Mouse (Mus musculus) limb, embryonic 10.5 days (tissue): ENCODE measurements around the gene 4931428F04Rik. TPM values are rescaled to one million over a fixed set of nuclear protein-coding genes. Genes with fewer than 3 reads are reported as not detected.

Experiments used
- DNase-seq: peaks from one replicate; pipeline ENCODE4 v3.0.0-alpha.2; 2017; ENCODE audit warnings: low spot score
- H3K27ac ChIP-seq: fragments of 300-500 bp; sonication (generic); 2 replicates; pipeline ENCODE4 v1.5.1; 2016; ENCODE audit warnings: mild to moderate bottlenecking
- H3K27me3 ChIP-seq: fragments of 300-500 bp; sonication (generic); 2 replicates; pipeline ENCODE4 v1.6.1; 2016; ENCODE audit warnings: low read depth, mild to moderate bottlenecking; ENCODE audit not compliant: poor library complexity, severe bottlenecking
- H3K36me3 ChIP-seq: fragments of 300-500 bp; sonication (generic); 2 replicates; pipeline ENCODE4 v1.6.1; 2016; ENCODE audit warnings: mild to moderate bottlenecking, moderate library complexity
- H3K4me1 ChIP-seq: fragments of 300-500 bp; sonication (generic); 2 replicates; pipeline ENCODE4 v1.6.1; 2016
- H3K4me3 ChIP-seq: fragments of 300-500 bp; sonication (generic); 2 replicates; pipeline ENCODE4 v1.5.1; 2016; ENCODE audit warnings: mild to moderate bottlenecking, moderate library complexity
- H3K9me3 ChIP-seq: fragments of 300-500 bp; sonication (generic); replicated peaks from 2 replicates; pipeline ENCODE4 v1.6.1; 2016; ENCODE audit warnings: mild to moderate bottlenecking
- WGBS: fragments of 180-500 bp; shearing (Covaris S2); methylation state at CpG from one replicate; pipeline ENCODE4 v1.1.7; 2016; 5-methylcytosine and 5-hydroxymethylcytosine counted together
- polyA plus RNA-seq: library from polyadenylated mRNA; unstranded; fragments of >200 nt; fragmentation: Nextera tagmentation; extraction: Ambion mirVana; gene quantifications from 2 replicates; pipeline ENCODE4 v1.2.1, GENCODE M21; 2016

4931428F04Rik gene
- 13.9 and 19.2 TPM in 2 replicates for polyA plus RNA-seq

DNA sequence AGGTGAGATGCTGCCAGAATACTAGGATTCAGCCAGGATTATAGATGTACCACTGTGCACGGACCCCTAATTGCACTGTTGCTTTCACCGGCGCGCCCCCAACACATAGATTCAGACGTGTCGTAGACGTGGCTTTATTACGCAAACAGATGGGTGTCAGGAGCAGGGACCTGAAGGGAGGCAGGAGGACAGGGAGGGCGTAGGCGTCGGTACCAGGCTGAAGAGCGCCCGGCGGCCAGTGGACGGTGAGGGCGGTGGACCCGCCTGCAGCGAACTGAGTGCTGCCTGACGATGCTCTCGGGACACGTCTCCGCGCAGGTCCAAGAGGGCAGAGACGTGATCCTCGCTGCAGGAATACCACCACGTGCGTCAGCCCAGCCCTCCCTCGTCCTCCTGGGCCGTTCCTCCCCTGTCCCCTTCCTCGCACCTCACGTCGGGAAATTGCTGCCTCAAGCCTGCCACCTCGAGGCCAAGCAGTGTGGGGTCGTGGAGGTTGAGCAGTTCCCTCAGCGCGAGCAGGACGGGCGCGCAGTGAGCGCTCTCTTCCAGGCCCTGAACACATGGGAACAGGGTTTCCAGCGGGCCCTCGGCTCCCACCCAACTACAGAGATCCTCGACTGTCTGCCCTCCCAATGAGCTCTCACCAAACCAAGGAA, at the start of gene 4931428F04Rik:
Gene 4931428F04Rik (minus strand): TSS at position 60 of the 656 bp plus-strand sequence.
- WGBS: 2% methylated on average over 43 of the region's 43 CpGs
- peak; percentile 63 for DNase-seq
- peak within 1 kb of the TSS; percentile 93 for H3K27ac ChIP-seq

DNA sequence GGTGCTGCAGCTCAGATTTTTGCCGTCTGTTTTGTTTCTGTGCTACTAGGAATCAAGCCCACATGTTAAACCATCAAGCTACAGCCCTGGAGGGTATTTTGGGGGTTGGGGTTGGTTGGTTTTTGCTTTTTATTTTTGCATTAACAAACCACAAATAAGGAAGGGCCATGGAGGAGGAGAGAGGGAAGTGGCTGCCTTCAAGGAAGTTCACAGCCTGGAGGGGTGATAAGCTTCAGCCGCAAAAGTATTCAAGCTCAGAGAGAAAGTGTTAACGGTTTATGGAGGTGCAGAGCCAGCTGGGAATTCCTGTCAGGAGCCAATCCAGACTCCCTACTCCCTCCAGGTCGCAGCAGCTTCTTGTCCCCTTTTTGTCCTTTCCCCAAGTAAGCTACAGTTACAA, 49.3 kb upstream of the 4931428F04Rik start:
- DNase-seq: no peak
- Histone ChIP-seq H3K4me1 (0 out of 2 replicates have a peak, but pooled peaks cover 9% of the 10 kb centered on the region), H3K27ac (no peak overlapping the region), H3K9me3 (no peaks in the 10 kb centered on the region), H3K4me3 (no peak overlapping the region), H3K27me3 (peaks cover 8% of the 10 kb centered on the region), H3K36me3 (peaks cover 52% of the 10 kb centered on the region)
- WGBS: 26% methylated on average over 4 of the region's 4 CpGs

More for the DNA sequence above, at the start of gene 4931428F04Rik:
- Histone ChIP-seq H3K4me3 (peak within 1 kb of the TSS; percentile 63), H3K36me3 (peaks cover 7% of the 10 kb centered on the region), H3K4me1 (peaks cover 31% of the 10 kb centered on the region), H3K27me3 (peaks cover 57% of the 10 kb centered on the region), H3K9me3 (no peaks in the 10 kb centered on the region)

DNA sequence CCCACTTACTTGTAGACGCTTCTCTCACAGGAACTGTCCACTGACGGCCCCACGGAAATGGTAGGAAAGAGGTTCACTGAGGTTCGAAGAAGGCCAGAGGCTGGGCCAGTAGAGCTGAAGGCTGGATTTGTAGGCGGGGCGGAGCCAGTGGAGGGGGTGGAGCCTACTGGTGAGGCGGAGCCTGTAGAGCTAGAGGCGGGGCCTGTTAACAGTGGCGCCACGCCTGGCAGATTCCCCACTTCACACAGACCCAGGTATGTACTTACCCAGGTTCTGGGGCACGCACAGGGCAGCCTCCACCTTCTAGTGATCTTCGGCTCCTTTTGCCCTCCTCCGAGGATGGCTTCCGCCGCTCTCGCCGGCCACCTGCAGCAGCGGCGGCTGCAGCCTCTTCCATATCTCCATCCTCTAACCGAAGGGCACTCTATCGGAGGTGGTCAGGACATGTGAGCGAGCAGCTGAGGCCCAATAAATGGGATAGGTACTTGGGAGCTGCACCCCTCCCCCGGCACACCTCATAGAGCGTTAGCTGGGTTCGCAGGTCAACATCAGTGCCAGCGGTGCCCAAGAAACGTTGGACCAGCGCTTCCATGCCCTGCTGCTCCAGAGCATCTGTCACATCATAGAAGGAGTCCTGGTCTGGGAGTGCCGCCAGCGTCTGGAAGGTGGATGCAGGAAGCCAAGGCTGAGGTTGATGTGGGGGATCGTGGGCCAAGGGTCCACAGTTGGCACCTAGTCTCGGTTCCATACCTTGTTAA, 46.9 kb upstream of the 4931428F04Rik start:
- 40% methylated on average over 32 of the region's 32 CpGs for WGBS

DNA sequence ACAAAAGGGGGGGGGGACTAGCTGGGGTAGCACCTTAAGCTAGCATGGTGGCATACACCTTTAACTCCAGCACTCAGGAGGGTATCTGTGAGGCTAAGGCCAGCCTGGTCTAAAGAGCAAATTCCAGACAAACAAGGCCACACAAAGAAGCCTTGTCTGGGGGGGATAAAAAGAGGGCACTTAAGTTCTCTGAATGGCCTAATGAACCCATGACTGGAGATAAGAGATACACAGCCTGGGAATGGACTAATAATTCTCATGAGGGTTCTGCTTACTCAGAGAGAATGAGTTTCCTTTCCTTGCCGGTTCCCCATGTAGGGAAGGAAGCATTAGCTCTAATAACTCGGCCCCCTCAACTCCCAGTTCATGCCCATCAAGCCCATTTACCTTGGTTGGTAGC, 42.9 kb upstream of the 4931428F04Rik start:
- no peak overlapping the region for H3K4me3 ChIP-seq
- no peak for DNase-seq
- WGBS: 86% methylated on average over 2 of the region's 2 CpGs
- no peaks in the 10 kb centered on the region for H3K9me3 ChIP-seq
- peaks cover under 1% of the 10 kb centered on the region for H3K4me1 ChIP-seq
- peaks cover 8% of the 10 kb centered on the region for H3K27me3 ChIP-seq
- peaks cover 98% of the 10 kb centered on the region for H3K36me3 ChIP-seq
- no peak overlapping the region for H3K27ac ChIP-seq

More for the DNA sequence above, 46.9 kb upstream of the 4931428F04Rik start:
- Histone ChIP-seq H3K27me3 (peaks cover 8% of the 10 kb centered on the region), H3K9me3 (no peaks in the 10 kb centered on the region), H3K36me3 (peaks cover 76% of the 10 kb centered on the region), H3K4me1 (0 out of 2 replicates have a peak, but pooled peaks cover 9% of the 10 kb centered on the region), H3K4me3 (no peak overlapping the region), H3K27ac (no peak overlapping the region)
- DNase-seq: no peak

DNA sequence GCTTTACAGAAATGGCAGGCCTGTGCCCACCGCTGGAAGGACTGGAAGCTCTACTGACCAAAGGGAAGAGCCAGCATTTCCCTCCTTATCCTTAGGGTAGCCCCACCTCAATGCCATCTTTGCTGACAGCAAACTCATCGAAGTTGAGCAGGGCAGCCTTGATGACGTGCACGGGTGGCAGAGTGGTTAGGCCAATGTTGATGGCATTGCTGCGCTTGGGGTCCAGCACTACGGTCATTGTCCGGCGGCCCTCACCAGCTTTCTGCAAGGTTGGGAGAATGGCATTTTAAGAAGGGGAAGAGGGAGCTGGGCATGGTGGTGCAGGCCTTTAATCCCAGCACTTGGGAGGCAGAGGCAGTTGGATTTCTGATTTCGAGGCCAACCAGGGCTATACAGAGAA, 42.3 kb upstream of the 4931428F04Rik start:
- Histone ChIP-seq H3K27me3 (peaks cover 4% of the 10 kb centered on the region; the same call in 1 of the 2 replicates), H3K27ac (no peak overlapping the region), H3K36me3 (peaks cover 95% of the 10 kb centered on the region), H3K4me1 (peaks cover 6% of the 10 kb centered on the region), H3K9me3 (no peaks in the 10 kb centered on the region), H3K4me3 (no peak overlapping the region)
- no peak for DNase-seq
- 97% methylated on average over 9 of the region's 9 CpGs for WGBS

GRCm38 (mm10) chr8:105331469-105331868, 41.8 kb upstream of the 4931428F04Rik start:
- no peaks in the 10 kb centered on the region for H3K9me3 ChIP-seq
- H3K4me3 ChIP-seq: no peak overlapping the region
- H3K27me3 ChIP-seq: no peaks in the 10 kb centered on the region
- 96% methylated on average over 22 of the region's 22 CpGs for WGBS
- DNase-seq: no peak
- H3K4me1 ChIP-seq: peaks cover 8% of the 10 kb centered on the region
- H3K27ac ChIP-seq: no peak overlapping the region
- H3K36me3 ChIP-seq: peaks cover 90% of the 10 kb centered on the region

- 96% methylated on average over 12 of the region's 12 CpGs for WGBS
- Histone ChIP-seq H3K36me3 (peaks cover 79% of the 10 kb centered on the region), H3K4me3 (no peak overlapping the region), H3K27ac (no peak overlapping the region), H3K9me3 (no peaks in the 10 kb centered on the region), H3K27me3 (no peaks in the 10 kb centered on the region), H3K4me1 (peaks cover 11% of the 10 kb centered on the region)
- no peak for DNase-seq
Observed at GRCm38 (mm10) chr8:105330325-105330724, 40.7 kb upstream of the 4931428F04Rik start.

DNA sequence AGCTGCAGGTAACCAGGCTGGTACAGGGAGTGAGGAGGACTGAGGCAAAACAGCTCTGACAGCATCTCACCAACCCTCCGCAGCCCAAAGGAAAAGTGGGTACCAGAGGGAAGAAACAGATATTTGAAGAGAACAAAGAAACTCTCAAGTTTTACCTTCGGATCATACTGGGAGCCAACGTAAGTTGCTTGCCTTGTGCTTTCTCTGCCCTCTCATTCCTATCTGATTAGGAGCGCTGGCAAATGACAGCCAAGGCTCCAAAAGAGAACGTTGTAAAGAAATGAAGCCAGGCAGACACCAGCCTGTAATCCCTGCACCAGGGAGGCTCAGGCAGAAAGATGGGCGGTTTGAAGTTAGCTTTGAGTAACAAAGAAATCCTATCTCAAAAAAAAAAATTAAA, 37.3 kb upstream of the 4931428F04Rik start:
- 50% methylated on average over 6 of the region's 6 CpGs for WGBS
- no peak for DNase-seq
- peaks cover 56% of the 10 kb centered on the region for H3K36me3 ChIP-seq
- peak overlapping the region; percentile 84 for H3K27ac ChIP-seq
- H3K27me3 ChIP-seq: no peaks in the 10 kb centered on the region
- H3K4me1 ChIP-seq: peaks cover 18% of the 10 kb centered on the region
- peak overlapping the region; percentile 75 for H3K4me3 ChIP-seq
- H3K9me3 ChIP-seq: no peaks in the 10 kb centered on the region

GRCm38 (mm10) chr8:105326141-105326672, 36.5 kb upstream of the 4931428F04Rik start, which contains the start of the genes Lrrc29 and Tmem208:
Lrrc29 (minus strand) TSS chr8:105326278.
Tmem208 (plus strand) TSS chr8:105326354.
- WGBS: under 1% methylated on average over 36 of the region's 36 CpGs
- peak; percentile 97 for DNase-seq
- Histone ChIP-seq H3K9me3 (no peaks in the 10 kb centered on the region), H3K27me3 (no peaks in the 10 kb centered on the region), H3K36me3 (peaks cover 51% of the 10 kb centered on the region), H3K4me1 (peaks cover 18% of the 10 kb centered on the region), H3K27ac (peak within 1 kb of the TSS; percentile 84), H3K4me3 (peak within 1 kb of the TSS; percentile 75)

DNA sequence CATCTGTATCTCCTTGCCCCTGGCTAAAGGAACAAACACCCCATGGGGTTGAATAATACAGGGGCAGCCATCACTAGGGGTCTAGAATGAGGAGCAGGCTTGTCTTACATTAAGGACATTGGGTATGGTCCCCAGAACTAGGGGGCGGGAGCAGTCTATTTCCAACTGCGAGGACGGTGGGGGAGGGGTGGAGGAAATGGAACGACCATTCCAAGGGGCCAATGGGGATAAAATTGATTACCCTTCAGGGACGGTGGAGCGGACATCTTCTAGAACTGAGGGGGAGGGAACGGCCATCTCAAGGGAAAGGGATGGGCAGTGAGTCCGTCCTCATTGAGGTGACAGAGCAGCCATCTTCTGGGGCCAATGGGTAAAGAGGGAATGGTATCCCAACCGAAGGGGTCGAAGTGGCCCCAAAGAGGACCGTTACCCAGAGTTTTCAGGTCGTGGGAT, 36.0 kb upstream of the 4931428F04Rik start:
- H3K9me3 ChIP-seq: no peaks in the 10 kb centered on the region
- H3K4me3 ChIP-seq: peak overlapping the region; percentile 75
- peaks cover 46% of the 10 kb centered on the region for H3K36me3 ChIP-seq
- DNase-seq: no peak
- H3K27me3 ChIP-seq: no peaks in the 10 kb centered on the region
- under 1% methylated on average over 12 of the region's 12 CpGs for WGBS
- H3K27ac ChIP-seq: peak overlapping the region; percentile 84
- H3K4me1 ChIP-seq: peaks cover 18% of the 10 kb centered on the region

- H3K4me1 ChIP-seq: peaks cover 18% of the 10 kb centered on the region
- no peaks in the 10 kb centered on the region for H3K9me3 ChIP-seq
- no peak for DNase-seq
- WGBS: 88% methylated on average over 4 of the region's 4 CpGs
- H3K27ac ChIP-seq: no peak overlapping the region
- H3K36me3 ChIP-seq: peaks cover 40% of the 10 kb centered on the region
- no peak overlapping the region for H3K4me3 ChIP-seq
- H3K27me3 ChIP-seq: no peaks in the 10 kb centered on the region
Observed at GRCm38 (mm10) chr8:105323183-105323582, 33.5 kb upstream of the 4931428F04Rik start.

- no peaks in the 10 kb centered on the region for H3K27me3 ChIP-seq
- WGBS: 82% methylated on average over 11 of the region's 11 CpGs
- no peak overlapping the region for H3K27ac ChIP-seq
- no peaks in the 10 kb centered on the region for H3K4me1 ChIP-seq
- no peak overlapping the region for H3K4me3 ChIP-seq
- H3K9me3 ChIP-seq: no peaks in the 10 kb centered on the region
- DNase-seq: no peak
- peaks cover 74% of the 10 kb centered on the region for H3K36me3 ChIP-seq
Observed at GRCm38 (mm10) chr8:105318662-105319190, 29.1 kb upstream of the 4931428F04Rik start.
